Mouse (Mus musculus): ENCODE data around the gene Lsm7. TPM values are rescaled to one million over a fixed set of nuclear protein-coding genes. Genes with fewer than 3 reads are reported as not detected.
"Not testable (repeated sequence)": the region's sequence is repeated elsewhere in the genome, so short reads cannot be mapped to it uniquely, and the experiment has no call there.

Gene Lsm7
- polyA plus RNA-seq, 1 experiment, result 135 TPM

DNA sequence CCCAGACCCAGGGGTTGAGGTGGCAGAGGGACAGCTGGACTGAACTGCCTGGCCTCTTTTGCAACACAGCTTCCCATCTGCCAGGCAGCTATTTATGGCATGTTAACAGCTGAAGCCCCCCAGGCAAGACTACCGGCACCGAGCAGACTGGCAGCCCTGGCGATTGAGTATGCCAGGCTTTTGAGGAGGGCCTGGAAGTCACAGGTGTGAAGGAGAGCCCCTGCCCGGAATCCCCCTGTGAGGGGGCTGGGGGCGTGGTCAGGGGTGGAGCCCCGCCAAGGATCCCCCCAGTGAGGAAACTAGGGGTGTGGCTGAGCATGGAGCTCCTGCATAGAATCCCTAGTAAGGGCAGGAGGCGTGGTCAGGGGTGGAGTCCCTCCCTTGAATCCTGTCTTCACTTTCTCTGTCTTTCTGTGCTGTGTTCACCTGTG, 18.0 kb downstream of the Lsm7 start:
- 0 out of 2 replicates have a peak, but pooled peaks cover 1% of the 10 kb centered on the region for H3K27me3 ChIP-seq (ENCODE audit: control insufficient read depth, insufficient read depth, low read length, poor library complexity, severe bottlenecking)
- no peaks in the 10 kb centered on the region for H3K9me3 ChIP-seq (replicated peaks; ENCODE audit: control insufficient read depth, insufficient read depth, low read length, poor library complexity, severe bottlenecking)

GRCm38 (mm10) chr10:80835617-80836016, 19.4 kb downstream of the Lsm7 start:
- no peaks in the 10 kb centered on the region for H3K4me1 ChIP-seq (ENCODE audit: control insufficient read depth, insufficient read depth, low read length)
- H3K27me3 ChIP-seq (ENCODE audit: control insufficient read depth, insufficient read depth, low read length, poor library complexity, severe bottlenecking), result 0 out of 2 replicates have a peak, but pooled peaks cover 1% of the 10 kb centered on the region
- TF ChIP-seq POLR2A (IDR thresholded peaks at IDR 0.05; ENCODE audit: insufficient read depth, low read length), result no peak
- TF ChIP-seq CTCF (IDR thresholded peaks at IDR 0.05; ENCODE audit: low read depth, low read length), result no peak
- no peak for TF ChIP-seq EP300 (IDR thresholded peaks at IDR 0.05; ENCODE audit: insufficient read depth, low read depth, low read length)
- H3K36me3 ChIP-seq (ENCODE audit: control insufficient read depth, insufficient read depth, low read length, poor library complexity, severe bottlenecking), result no peaks in the 10 kb centered on the region
- peak overlapping the region; percentile 24 for H3K4me3 ChIP-seq (ENCODE audit: low read depth, low read length)
- H3K9ac ChIP-seq (ENCODE audit: low read depth, poor library complexity, severe bottlenecking), result no peak overlapping the region
- no peak overlapping the region for H3K27ac ChIP-seq (ENCODE audit: insufficient read depth, low read length)
- H3K9me3 ChIP-seq (replicated peaks; ENCODE audit: control insufficient read depth, insufficient read depth, low read length, poor library complexity, severe bottlenecking), result no peaks in the 10 kb centered on the region

More for the DNA sequence above, 18.0 kb downstream of the Lsm7 start:
- H3K9ac ChIP-seq (ENCODE audit: low read depth, poor library complexity, severe bottlenecking), result no peak overlapping the region
- H3K36me3 ChIP-seq (ENCODE audit: control insufficient read depth, insufficient read depth, low read length, poor library complexity, severe bottlenecking), result no peaks in the 10 kb centered on the region
- no peak for TF ChIP-seq POLR2A (IDR thresholded peaks at IDR 0.05; ENCODE audit: insufficient read depth, low read length)
- no peak for TF ChIP-seq CTCF (IDR thresholded peaks at IDR 0.05; ENCODE audit: low read depth, low read length)
- no peak for TF ChIP-seq EP300 (IDR thresholded peaks at IDR 0.05; ENCODE audit: insufficient read depth, low read depth, low read length)
- no peak overlapping the region for H3K4me3 ChIP-seq (ENCODE audit: low read depth, low read length)
- H3K4me1 ChIP-seq (ENCODE audit: control insufficient read depth, insufficient read depth, low read length), result no peaks in the 10 kb centered on the region
- no peak overlapping the region for H3K27ac ChIP-seq (ENCODE audit: insufficient read depth, low read length)

GRCm38 (mm10) chr10:80832818-80833217, 22.2 kb downstream of the Lsm7 start:
- H3K9ac ChIP-seq (ENCODE audit: low read depth, poor library complexity, severe bottlenecking), result no peak overlapping the region
- no peaks in the 10 kb centered on the region for H3K9me3 ChIP-seq (replicated peaks; ENCODE audit: control insufficient read depth, insufficient read depth, low read length, poor library complexity, severe bottlenecking)
- H3K27me3 ChIP-seq (ENCODE audit: control insufficient read depth, insufficient read depth, low read length, poor library complexity, severe bottlenecking), result 0 out of 2 replicates have a peak, but pooled peaks cover 1% of the 10 kb centered on the region
- H3K4me1 ChIP-seq (ENCODE audit: control insufficient read depth, insufficient read depth, low read length), result no peaks in the 10 kb centered on the region
- TF ChIP-seq EP300 (IDR thresholded peaks at IDR 0.05; ENCODE audit: insufficient read depth, low read depth, low read length) (no peak), POLR2A (IDR thresholded peaks at IDR 0.05; ENCODE audit: insufficient read depth, low read length) (no peak), CTCF (IDR thresholded peaks at IDR 0.05; ENCODE audit: low read depth, low read length) (no peak)
- H3K27ac ChIP-seq (ENCODE audit: insufficient read depth, low read length), result no peak overlapping the region
- no peak overlapping the region for H3K4me3 ChIP-seq (ENCODE audit: low read depth, low read length)
- peaks cover 3% of the 10 kb centered on the region for H3K36me3 ChIP-seq (ENCODE audit: control insufficient read depth, insufficient read depth, low read length, poor library complexity, severe bottlenecking)

DNA sequence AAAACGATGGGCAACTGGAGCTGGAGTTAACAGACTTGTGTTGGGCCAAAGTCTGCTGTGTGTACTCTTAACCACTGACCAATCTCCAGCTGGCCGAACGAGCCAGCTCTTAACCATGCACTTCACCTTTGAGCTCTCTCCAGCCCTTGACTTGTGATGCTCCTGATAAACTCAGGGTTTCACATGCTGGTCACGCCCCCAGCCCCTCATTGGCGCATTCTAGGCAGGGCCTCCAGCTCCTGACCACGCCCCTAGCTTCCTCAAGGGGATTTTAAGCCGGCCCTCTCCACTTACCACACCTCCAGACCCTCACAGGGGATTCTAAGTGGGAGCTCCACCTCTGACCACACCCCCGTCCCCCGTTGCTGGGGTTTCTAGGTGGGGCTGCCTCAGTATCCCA, 23.9 kb downstream of the Lsm7 start:
- H3K4me3 ChIP-seq (ENCODE audit: low read depth, low read length), result no peak overlapping the region
- H3K9ac ChIP-seq (ENCODE audit: low read depth, poor library complexity, severe bottlenecking), result no peak overlapping the region
- no peak overlapping the region for H3K27ac ChIP-seq (ENCODE audit: insufficient read depth, low read length)
- TF ChIP-seq POLR2A (IDR thresholded peaks at IDR 0.05; ENCODE audit: insufficient read depth, low read length), result no peak
- peaks cover 3% of the 10 kb centered on the region for H3K36me3 ChIP-seq (ENCODE audit: control insufficient read depth, insufficient read depth, low read length, poor library complexity, severe bottlenecking)
- 0 out of 2 replicates have a peak, but pooled peaks cover 1% of the 10 kb centered on the region for H3K27me3 ChIP-seq (ENCODE audit: control insufficient read depth, insufficient read depth, low read length, poor library complexity, severe bottlenecking)
- H3K9me3 ChIP-seq (replicated peaks; ENCODE audit: control insufficient read depth, insufficient read depth, low read length, poor library complexity, severe bottlenecking), result no peaks in the 10 kb centered on the region
- no peaks in the 10 kb centered on the region for H3K4me1 ChIP-seq (ENCODE audit: control insufficient read depth, insufficient read depth, low read length)

GRCm38 (mm10) chr10:80829359-80830278, 25.4 kb downstream of the Lsm7 start:
- H3K4me3 ChIP-seq (ENCODE audit: low read depth, low read length), result no peak overlapping the region
- no peaks in the 10 kb centered on the region for H3K4me1 ChIP-seq (ENCODE audit: control insufficient read depth, insufficient read depth, low read length)
- no peak overlapping the region for H3K9ac ChIP-seq (ENCODE audit: low read depth, poor library complexity, severe bottlenecking)
- no peak overlapping the region for H3K27ac ChIP-seq (ENCODE audit: insufficient read depth, low read length)
- no peaks in the 10 kb centered on the region for H3K9me3 ChIP-seq (replicated peaks; ENCODE audit: control insufficient read depth, insufficient read depth, low read length, poor library complexity, severe bottlenecking)
- H3K36me3 ChIP-seq (ENCODE audit: control insufficient read depth, insufficient read depth, low read length, poor library complexity, severe bottlenecking), result peaks cover 3% of the 10 kb centered on the region
- no peaks in the 10 kb centered on the region for H3K27me3 ChIP-seq (ENCODE audit: control insufficient read depth, insufficient read depth, low read length, poor library complexity, severe bottlenecking)
- TF ChIP-seq EP300 (IDR thresholded peaks at IDR 0.05; ENCODE audit: insufficient read depth, low read depth, low read length), result no peak
- no peak for TF ChIP-seq POLR2A (IDR thresholded peaks at IDR 0.05; ENCODE audit: insufficient read depth, low read length)
- TF ChIP-seq CTCF (IDR thresholded peaks at IDR 0.05; ENCODE audit: low read depth, low read length), result no peak

- H3K27me3 ChIP-seq (ENCODE audit: control insufficient read depth, insufficient read depth, low read length, poor library complexity, severe bottlenecking); H3K9me3 ChIP-seq (replicated peaks; ENCODE audit: control insufficient read depth, insufficient read depth, low read length, poor library complexity, severe bottlenecking); H3K9ac ChIP-seq (ENCODE audit: low read depth, poor library complexity, severe bottlenecking); H3K36me3 ChIP-seq (ENCODE audit: control insufficient read depth, insufficient read depth, low read length, poor library complexity, severe bottlenecking); H3K4me3 ChIP-seq (ENCODE audit: low read depth, low read length); H3K4me1 ChIP-seq (ENCODE audit: control insufficient read depth, insufficient read depth, low read length); H3K27ac ChIP-seq (ENCODE audit: insufficient read depth, low read length): not testable (repeated sequence)
Observed at GRCm38 (mm10) chr10:80828587-80828986, 26.4 kb downstream of the Lsm7 start.

Measured in ES-Bruce4 (cell line).